Mouse (Mus musculus) cerebellum, postnatal 4 days (tissue): ENCODE results near the gene Rnase4.

ENCODE experiments used
- DNase-seq, 2 experiments: peaks; one replicate each; pipeline ENCODE4 v3.0.0; 2022; ENCODE audit warnings: low spot score in 2 of 2, mixed read lengths in 1 of 2

The Rnase4 gene

DNA sequence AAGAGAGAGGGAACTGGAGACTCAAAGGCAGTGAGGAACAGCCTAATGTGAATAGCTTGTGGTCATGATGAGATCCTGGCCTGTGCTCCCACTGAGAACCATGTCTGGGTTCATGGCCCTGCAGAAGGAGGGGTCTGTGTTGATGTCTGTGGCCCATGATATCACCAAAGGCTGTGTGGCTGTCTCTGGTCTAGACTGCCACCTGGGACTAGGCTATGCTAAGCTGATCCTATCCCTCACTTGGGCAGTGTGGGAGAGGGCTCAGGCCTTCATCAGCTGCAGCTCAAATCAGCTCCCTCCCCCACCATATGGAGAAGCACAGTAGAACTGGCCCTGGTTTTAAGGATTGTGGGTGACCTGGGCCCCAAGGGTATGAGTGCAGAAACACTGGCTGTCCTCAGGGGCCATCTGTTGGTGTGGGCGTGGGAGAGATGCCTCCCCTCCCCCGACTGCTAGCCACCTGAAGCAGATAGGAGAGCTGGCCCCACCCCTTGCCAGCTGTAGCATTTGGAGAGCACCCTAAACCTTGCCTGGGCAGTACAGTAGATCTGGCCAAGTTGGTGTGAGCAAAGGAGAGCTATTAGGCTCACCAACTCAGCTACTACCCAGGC lies 36.9 kb downstream of the Rnase4 start:
- DNase-seq: no peak

DNA sequence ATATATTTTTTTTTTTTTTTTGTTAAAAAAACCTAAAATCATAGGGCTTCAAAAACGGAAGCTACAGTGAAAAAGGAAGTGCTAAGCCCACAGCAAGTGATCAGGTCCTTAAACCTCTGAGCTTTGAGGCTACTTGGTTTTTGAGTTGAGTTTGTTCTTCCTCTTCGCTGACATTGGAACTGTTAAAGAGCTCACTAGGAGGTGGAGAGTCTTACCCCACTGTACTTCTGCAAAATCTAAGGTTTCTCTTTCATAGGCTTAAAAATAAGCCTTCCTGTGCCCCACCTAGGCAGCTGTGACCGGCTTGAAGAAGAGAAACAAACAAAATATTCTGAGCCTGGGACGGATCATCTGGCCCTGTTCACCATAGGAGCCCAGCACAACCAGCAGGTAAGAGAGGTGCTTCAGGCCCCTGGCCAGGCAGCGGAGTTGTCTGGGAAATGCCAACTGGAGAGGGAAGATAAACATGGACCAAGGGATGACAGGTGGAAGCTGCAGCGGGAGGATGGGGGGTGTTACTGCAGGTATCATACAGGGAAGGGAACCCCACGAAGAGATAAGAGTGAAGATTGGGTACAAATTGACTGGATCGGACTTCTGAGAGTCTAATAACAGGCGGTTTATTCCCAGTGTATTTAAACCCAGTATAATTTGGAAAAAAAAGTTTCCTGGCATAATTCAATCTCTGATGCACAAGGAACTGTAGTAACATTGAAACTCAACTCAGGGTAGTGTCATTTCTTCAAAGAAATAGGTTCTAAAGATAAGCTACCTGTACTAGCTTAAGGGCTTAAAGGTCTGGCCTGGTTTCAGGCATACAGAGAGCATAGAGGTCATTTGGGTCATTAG lies 38.1 kb downstream of the Rnase4 start:
- DNase-seq: no peak

DNA sequence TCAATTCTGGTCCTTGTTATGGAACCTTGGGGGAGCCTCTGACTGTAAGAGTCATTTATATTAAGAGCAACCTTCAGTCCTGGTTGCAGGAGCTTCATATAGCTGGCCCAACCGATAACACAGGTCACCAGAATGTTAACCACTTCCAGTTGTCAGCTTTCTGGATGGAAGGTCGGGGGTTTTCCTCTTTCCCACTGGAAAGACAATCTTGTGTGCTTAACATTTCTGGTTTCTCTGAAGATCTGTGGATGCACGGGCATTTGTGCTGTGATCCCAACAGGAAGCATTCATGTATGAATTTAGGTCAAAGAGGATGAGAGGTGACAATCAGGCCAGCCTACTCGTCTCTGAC lies 38.7 kb downstream of the Rnase4 start:
- no peak for DNase-seq

DNA sequence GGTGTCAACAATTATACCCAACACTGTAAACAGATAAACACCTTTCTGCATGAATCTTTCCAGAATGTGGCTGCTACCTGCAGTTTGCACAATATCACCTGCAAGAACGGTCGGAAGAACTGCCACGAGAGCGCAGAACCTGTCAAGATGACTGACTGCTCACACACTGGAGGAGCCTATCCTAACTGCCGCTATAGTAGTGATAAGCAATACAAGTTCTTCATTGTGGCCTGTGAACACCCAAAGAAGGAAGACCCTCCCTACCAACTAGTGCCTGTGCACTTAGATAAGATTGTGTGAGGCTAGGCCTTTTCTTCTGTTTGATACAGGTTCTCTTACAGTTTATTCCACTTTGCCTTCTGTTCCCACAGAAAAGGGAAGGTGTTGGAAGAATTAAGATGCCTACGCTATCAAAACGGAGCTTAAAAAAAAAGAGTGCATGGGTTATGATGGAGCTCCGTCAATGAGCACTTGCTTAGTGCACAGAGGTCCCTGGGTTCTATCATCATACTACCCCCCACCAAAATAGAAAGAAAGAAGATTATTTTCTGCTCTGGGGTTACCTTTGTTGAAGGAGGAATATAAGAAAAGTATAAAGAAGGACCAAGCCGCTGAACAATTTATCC lies 39.6 kb downstream of the Rnase4 start:
- no peak for DNase-seq

- DNase-seq: no peak
Measured at GRCm38 (mm10) chr14:51131086-51131815, 40.4 kb downstream of the Rnase4 start.

GRCm38 (mm10) chr14:51132372-51132771 lies 41.5 kb downstream of the Rnase4 start:
- no peak for DNase-seq

GRCm38 (mm10) chr14:51140342-51140741 lies 49.5 kb downstream of the Rnase4 start:
- DNase-seq: no peak

DNA sequence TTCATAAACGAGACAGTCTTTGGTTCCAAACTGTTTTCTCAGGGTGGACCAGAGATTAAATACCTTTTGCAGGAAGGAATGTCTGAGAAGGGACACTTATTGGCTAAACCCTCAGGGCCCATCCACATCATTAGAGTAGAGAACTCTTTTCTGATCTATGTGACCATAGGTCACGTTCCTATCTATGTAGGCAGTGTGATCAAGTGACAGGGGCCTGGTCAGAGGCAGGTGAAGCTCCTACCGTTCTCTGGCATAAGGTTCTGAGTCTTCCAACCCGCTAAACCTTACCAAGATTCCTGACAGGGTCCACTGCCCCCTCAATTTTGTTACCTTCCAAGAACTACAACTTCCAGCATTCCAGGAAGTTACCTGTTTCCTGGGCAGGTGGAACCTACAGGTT lies 51.2 kb downstream of the Rnase4 start:
- DNase-seq: no peak

DNA sequence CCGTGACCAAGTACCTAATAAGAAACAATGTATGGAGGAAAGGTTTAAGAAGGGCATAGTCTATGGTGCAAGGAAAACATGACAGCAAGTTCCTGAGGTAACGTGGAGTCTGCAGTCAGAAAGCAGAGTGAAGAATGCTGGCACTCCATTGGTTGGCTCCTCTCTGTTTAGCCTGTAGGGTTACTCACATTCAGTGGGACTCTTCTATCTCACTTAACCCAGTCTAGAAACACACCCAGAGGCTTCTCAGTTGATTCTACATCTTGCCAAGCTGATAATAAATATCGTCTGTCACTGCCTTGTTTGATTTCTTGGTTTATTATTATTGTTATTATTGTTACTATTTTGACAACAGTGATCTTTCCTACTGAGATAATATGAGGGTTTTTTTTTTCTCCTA lies 51.7 kb downstream of the Rnase4 start:
- no peak for DNase-seq

DNA sequence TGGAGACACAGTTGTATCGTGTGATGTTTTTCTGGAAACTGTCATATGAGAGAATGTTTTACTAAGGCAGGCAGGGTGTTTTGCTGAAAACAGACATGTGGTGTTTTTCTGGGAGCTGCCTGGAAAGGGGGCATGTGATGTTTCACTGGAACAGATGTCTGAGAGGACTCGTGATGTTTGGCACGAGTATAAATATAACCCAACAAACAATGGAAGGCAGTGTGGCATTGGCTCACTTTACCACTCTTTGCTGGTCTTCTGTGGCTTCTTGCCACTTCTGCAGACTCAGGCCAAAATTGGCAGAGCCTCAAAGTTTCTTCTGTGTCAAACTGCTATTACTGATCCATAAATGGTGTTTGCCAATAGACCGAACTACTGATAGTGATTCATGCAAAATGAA lies 52.4 kb downstream of the Rnase4 start:
- no peak for DNase-seq

DNA sequence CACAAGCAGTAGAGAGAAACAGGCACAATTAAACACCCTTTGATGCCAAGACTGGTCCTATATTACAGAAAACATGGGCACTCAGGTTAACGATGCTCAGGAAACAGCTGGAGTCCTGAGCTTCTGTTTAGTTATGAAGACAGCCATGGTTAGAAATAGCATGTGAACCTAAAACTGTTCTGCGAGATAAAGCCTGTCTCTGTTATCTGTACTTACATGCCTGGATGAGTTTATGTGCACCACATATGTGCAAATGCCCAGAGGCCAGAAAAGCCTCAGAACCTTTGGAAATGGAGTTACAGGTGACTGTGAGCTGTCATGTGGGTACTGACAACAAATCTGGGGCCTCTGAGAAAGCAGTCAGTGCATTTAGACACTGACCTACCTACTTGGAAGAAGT lies 53.1 kb downstream of the Rnase4 start:
- DNase-seq: no peak

GRCm38 (mm10) chr14:51144451-51144850 lies 53.6 kb downstream of the Rnase4 start:
- DNase-seq: no peak

DNA sequence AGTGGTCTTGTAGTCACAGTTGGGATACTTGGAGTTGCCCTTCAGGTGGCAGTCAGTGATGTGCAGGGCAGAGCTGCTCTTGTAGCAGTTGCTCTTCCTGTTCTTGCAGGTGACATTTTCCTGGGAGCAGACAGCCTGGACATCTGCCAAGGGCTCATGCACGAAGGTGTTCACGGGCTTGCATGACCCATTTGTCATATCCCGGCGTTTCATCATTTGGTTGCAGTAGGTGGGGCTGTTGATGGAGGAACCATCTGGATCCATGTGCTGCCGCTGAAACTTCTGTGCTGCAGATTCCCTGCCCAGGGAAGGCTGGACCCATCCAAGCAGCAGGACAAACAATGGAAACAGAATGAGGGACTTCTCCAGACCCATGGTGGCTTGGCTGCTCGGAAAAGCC lies 54.6 kb downstream of the Rnase4 start:
- DNase-seq: no peak

- DNase-seq: no peak
Measured at GRCm38 (mm10) chr14:51146685-51147084, 55.8 kb downstream of the Rnase4 start, which contains the start of gene Rnase1. Gene Rnase1 (minus strand): TSS chr14:51146785.

- DNase-seq: no peak
Measured at GRCm38 (mm10) chr14:51148006-51148405, 57.1 kb downstream of the Rnase4 start.

DNA sequence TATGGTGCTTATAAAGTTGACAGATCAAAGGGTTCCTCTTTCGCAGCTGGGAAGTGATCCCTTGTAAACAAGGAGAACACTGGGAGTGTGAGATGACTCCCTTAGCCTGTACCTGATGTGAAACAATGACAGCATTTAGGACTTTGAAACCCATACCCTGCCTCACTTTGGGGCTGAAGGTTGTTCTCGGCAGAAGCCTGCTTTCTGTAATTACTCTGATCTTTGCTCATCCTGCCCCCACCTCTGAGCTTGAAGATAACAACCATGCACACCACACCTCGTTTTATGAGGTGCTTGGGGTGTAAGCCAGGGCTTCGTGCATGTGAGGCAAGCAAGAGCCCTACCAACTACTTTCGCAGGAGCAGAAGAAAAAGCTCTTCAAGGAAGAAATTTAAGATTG lies 58.3 kb downstream of the Rnase4 start:
- no peak for DNase-seq

DNA sequence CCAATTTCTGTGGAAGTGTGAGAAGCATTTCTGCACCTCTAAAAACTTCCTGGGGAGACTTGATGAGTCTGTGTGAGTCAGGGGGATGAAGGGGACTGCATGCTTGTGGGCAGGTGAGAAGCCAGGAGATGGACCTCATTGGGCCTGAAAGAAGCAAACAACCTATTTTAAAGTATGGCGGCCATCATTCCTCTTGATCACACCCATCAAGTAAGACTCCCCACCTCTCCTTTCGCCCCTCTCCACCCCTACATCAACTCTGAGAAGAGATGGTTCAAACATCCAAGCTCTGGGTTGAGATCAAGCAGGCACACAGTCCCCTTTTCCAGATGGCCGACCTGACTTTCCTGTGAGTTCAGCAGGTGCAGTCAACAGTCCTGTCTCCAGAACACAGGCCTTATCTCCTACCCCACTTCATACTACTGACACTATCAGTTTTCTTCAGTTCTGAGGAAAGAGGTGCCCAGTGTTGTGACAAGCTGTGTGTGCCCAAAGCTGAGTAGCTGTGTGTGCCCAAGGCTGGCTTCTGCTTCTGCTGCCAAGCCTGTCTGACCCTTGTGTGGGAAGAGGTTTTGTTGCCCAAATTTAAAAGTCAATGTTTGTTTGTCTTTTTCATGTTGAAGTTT lies 59.4 kb downstream of the Rnase4 start:
- DNase-seq: no peak

DNA sequence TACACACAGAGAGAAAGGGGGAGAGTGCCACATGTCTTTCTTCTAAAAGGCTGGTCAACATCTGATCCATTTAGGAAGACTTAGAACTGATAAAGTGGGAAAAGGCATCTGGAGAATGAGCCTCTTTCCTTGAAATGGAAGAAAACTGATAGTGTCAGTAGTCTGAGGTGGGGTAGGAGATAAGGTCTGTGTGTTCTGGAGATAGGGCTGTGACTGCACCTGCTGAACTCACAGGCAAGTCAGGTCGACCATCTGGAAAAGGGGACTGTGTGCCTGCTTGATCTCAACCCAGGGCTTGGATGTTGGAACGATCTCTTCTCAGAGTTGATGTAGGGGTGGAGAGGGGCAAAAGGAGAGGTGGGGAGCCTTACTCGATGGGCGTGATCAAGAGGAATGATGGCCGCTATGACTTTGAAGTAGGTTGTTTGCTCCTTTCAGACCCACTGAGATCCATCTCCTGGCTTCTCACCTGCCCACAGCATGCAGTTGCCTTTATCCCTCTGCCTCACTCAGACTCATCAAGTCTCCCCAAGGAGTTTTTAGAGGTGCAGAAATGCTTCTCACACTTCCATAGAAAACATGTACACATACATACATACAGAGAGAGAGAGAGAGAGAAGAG lies 61.5 kb downstream of the Rnase4 start:
- DNase-seq: no peak
